Mouse (Mus musculus): ENCODE measurements around the gene Strada. TPM values are rescaled to one million over a fixed set of nuclear protein-coding genes. Genes with fewer than 3 reads are reported as not detected.

Strada gene
- total RNA-seq, 2 experiments from 2014 or later: 6.4 to 6.6 TPM

Other genes with a start within 250 kb of the Strada start
- 10 to 100 TPM in 1 of 2 experiments, 1 to 10 TPM in 1; 7.9 to 11.9 TPM for gene Cyb561, start 248.8 kb downstream of the Strada start, total RNA-seq (2021)
- gene Ace, start 234.2 kb downstream of the Strada start, total RNA-seq (2021): 10 to 100 TPM; 25.2 to 26.9 TPM
- gene Ace3, start 207.5 kb downstream of the Strada start, total RNA-seq (2021): not detected
- under 1 TPM in 1 of 2 experiments, not detected in 1; 0.39 TPM for gene Kcnh6, start 194.0 kb downstream of the Strada start, total RNA-seq (2021)
- 10 to 100 TPM; 41.0 to 42.6 TPM for gene Dcaf7, start 165.3 kb downstream of the Strada start, total RNA-seq (2021)
- 10 to 100 TPM; 68.3 to 71.5 TPM for gene Taco1, start 136.1 kb downstream of the Strada start, total RNA-seq (2021)
- gene Map3k3, start 117.6 kb downstream of the Strada start, total RNA-seq (2021): 10 to 100 TPM; 35.7 to 42.7 TPM
- gene Gm10840, start 41.3 kb downstream of the Strada start, total RNA-seq (2021): not detected
- 1 to 10 TPM; 4.3 to 5.9 TPM for gene Limd2, start 41.3 kb downstream of the Strada start, total RNA-seq (2021)
- gene Ccdc47, start 14.2 kb upstream of the Strada start, total RNA-seq (2021): 10 to 100 TPM; 61.9 to 69.2 TPM
- gene Ddx42, start 14.8 kb upstream of the Strada start, total RNA-seq (2021): 10 to 100 TPM; 24.5 to 25.7 TPM
- 10 to 100 TPM; 20.8 to 21.8 TPM for gene Ftsj3, start 53.9 kb upstream of the Strada start, total RNA-seq (2021)
- gene Psmc5, start 54.0 kb upstream of the Strada start, total RNA-seq (2021): 100 to 1,000 TPM; 103 to 107 TPM
- 10 to 100 TPM; 17.7 to 21.5 TPM for gene Smarcd2, start 70.8 kb upstream of the Strada start, total RNA-seq (2021)
- not detected for gene Tcam1, start 74.5 kb upstream of the Strada start, total RNA-seq (2021)
- gene Gh, start 99.7 kb upstream of the Strada start, total RNA-seq (2021): not detected
- 1 to 10 TPM; 1.3 to 2.8 TPM for gene Cd79b, start 112.6 kb upstream of the Strada start, total RNA-seq (2021)
- 1 to 10 TPM; 9.7 to 9.9 TPM for gene Scn4a, start 151.1 kb upstream of the Strada start, total RNA-seq (2021)
- under 1 TPM; 0.73 to 0.95 TPM for gene Prr29, start 163.3 kb upstream of the Strada start, total RNA-seq (2021)
- 10 to 100 TPM; 26.1 to 32.0 TPM for gene Icam2, start 185.9 kb upstream of the Strada start, total RNA-seq (2021)